Mouse (Mus musculus): Measurements from ENCODE around the gene Rasgef1a.

Rasgef1a gene

GRCm38 (mm10) chr6:118076256-118076655 lies 65.0 kb downstream of the Rasgef1a start:
- DNase-seq = no peak

- no peak for DNase-seq
Measured at GRCm38 (mm10) chr6:118076748-118077147, 65.5 kb downstream of the Rasgef1a start.

- DNase-seq = no peak
Measured at GRCm38 (mm10) chr6:118077421-118077820, 66.2 kb downstream of the Rasgef1a start.

- no peak for DNase-seq
Measured at GRCm38 (mm10) chr6:118078751-118079150, 67.5 kb downstream of the Rasgef1a start.

GRCm38 (mm10) chr6:118079292-118079691 lies 68.1 kb downstream of the Rasgef1a start:
- DNase-seq = no peak

GRCm38 (mm10) chr6:118079762-118080465 lies 68.7 kb downstream of the Rasgef1a start:
- no peak for DNase-seq

GRCm38 (mm10) chr6:118080711-118081110 lies 69.5 kb downstream of the Rasgef1a start:
- no peak for DNase-seq

GRCm38 (mm10) chr6:118082384-118082783 lies 71.1 kb downstream of the Rasgef1a start:
- DNase-seq = no peak

GRCm38 (mm10) chr6:118083608-118084007 lies 72.4 kb downstream of the Rasgef1a start:
- DNase-seq = no peak

- DNase-seq = no peak
Measured at GRCm38 (mm10) chr6:118084596-118084995, 73.4 kb downstream of the Rasgef1a start.

- DNase-seq = no peak
Measured at GRCm38 (mm10) chr6:118087955-118088354, 76.7 kb downstream of the Rasgef1a start.

GRCm38 (mm10) chr6:118088750-118089440 lies 77.7 kb downstream of the Rasgef1a start:
- no peak for DNase-seq

GRCm38 (mm10) chr6:118090827-118091226 lies 79.6 kb downstream of the Rasgef1a start:
- DNase-seq = no peak

GRCm38 (mm10) chr6:118097765-118098365 lies 86.6 kb downstream of the Rasgef1a start:
- DNase-seq = no peak

- peak; percentile 7 for DNase-seq
Measured at GRCm38 (mm10) chr6:118099311-118099802, 88.1 kb downstream of the Rasgef1a start.

GRCm38 (mm10) chr6:118111810-118112209 lies 100.6 kb downstream of the Rasgef1a start:
- no peak for DNase-seq

- no peak for DNase-seq
Measured at GRCm38 (mm10) chr6:118122767-118123166, 111.5 kb downstream of the Rasgef1a start.

GRCm38 (mm10) chr6:118126577-118126976 lies 115.3 kb downstream of the Rasgef1a start:
- no peak for DNase-seq

- no peak for DNase-seq
Measured at GRCm38 (mm10) chr6:118127198-118127597, 116.0 kb downstream of the Rasgef1a start.

- no peak for DNase-seq
Measured at GRCm38 (mm10) chr6:118127827-118128487, 116.7 kb downstream of the Rasgef1a start.

GRCm38 (mm10) chr6:118130022-118130421 lies 118.8 kb downstream of the Rasgef1a start:
- DNase-seq = no peak

GRCm38 (mm10) chr6:118134461-118134860 lies 123.2 kb downstream of the Rasgef1a start:
- no peak for DNase-seq

- DNase-seq = no peak
Measured at GRCm38 (mm10) chr6:118137148-118137547, 125.9 kb downstream of the Rasgef1a start.
